Mouse (Mus musculus): ENCODE data around the gene D930048N14Rik. TPM values are rescaled to one million over a fixed set of nuclear protein-coding genes. Genes with fewer than 3 reads are reported as not detected.
A peak's percentile ranks its signal among the peaks of the same experiment; 100 is the strongest.
"Not testable (repeated sequence)": the region's sequence is repeated elsewhere in the genome, so short reads cannot be mapped to it uniquely, and the experiment has no call there.

Gene D930048N14Rik
- total RNA-seq, 2 experiments from 2014 or later, result 0.33 to 0.62 TPM

DNA sequence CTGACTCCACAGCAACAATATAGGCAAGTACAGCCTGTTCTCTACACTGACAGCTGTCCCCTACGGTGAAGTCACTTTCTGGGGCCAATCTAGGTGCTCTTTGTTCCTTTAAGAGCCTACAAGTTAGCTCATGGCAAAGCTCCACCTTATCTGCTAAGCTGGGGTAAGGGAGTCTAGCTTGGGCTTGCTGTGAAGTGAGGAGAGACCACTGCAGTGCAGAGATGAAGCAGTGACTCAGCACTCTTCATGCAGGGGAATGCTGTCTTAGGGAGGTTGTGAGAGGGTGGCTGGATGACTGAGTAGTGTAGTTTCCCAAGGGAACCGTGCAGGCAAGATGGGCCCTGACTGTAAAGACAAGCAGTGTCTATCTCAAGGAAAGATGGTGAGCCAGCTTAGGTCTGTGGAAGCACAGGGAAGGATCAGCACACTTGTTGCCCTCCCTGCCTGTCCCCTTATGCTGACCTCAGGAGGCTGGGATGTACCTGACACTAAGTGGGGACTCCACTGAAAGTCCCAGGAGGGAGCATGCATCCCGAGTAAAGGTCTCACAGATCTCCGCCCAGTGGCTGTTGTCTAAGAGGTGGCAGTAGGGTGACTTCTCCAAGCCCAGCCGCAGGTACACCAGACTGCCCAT is 25.4 kb upstream of the D930048N14Rik start:
- DNase-seq, result no peak
- intact Hi-C loops (cut with DNase I), result no loop called here

DNA sequence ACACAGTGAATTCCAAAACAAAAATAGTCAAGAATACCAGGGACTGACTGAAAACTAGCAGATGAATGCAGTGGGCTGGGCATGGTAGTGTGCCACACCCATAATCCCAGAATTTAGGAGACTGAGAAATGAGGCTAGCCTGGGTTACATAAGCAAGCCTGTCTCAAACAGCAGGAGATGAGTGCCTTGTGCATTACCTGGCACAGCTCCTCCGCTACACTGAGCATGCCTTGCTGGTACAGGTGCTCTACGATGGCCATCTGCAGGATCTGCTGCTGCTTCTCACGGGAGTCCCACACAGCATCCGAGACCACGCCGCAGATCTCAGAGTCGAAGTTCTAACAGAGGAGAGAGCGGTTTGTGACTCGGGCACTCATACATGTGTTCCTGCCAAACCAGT is 23.3 kb upstream of the D930048N14Rik start:
- no peak for DNase-seq
- intact Hi-C loops (cut with DNase I), result no loop called here

DNA sequence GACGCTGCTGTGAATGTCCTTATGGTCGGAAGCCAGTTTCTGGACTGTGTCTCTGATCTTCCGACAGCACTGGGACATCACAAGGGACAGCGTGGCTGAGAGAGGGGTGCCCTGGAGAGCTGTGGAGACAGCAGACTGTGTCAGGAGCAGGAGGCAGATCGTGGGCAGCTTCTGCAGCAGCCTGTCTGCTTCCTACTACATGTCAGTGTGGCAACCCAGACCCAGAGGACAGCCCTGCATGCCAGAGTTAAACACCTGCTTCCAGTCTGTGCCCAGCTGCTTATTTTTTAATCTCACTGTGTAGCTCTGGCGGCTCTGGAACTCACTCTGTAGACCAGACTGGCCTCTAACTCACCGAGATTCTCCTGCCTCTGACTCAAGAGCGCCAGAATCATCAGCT is 22.8 kb upstream of the D930048N14Rik start:
- intact Hi-C loops (cut with DNase I), result no loop called here
- no peak for DNase-seq

GRCm38 (mm10) chr11:51629651-51630314 is 21.0 kb upstream of the D930048N14Rik start:
- intact Hi-C loops (cut with DNase I), result no loop called here
- DNase-seq, result no peak

- DNase-seq, result no peak
- intact Hi-C loops (cut with DNase I), result no loop called here
Measured at GRCm38 (mm10) chr11:51632130-51632753, 18.5 kb upstream of the D930048N14Rik start.

DNA sequence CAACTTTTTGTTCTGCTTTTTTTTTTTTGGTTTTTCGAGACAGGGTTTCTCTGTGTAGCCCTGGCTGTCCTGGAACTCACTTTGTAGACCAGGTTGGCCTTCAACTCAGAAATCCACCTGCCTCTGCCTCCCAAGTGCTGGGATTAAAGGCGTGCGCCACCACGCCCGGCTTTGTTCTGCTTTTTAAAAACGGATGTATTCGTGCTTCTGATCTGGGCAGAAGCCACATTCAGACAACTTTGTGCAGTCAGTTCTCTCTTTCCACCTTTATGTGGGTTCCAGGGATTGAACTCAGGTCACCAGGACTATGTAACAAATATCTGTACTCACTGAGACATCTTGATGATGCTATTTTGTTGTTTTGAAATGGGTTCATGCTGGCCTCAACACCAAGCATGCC is 17.6 kb upstream of the D930048N14Rik start:
- intact Hi-C loops (cut with DNase I); DNase-seq: not testable (repeated sequence)

DNA sequence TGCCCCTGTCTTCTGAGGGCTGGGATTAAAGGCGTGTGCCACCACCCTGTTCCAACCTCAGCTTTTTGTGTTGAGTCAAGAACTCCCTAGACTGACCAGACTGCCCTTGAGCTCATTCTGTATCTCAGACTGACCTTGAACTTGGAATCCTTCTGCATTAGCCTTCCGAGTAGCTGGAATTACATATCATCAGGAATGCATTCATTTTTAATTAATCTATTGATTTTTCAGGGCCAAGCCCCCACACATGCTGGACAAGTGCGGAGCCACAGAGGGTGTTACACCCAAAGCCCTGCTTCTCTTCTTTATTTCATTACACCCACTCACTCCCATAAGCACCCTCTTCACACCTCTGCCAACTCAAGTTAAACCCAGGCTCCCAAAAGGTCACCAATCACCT is 17.0 kb upstream of the D930048N14Rik start:
- DNase-seq, result no peak
- intact Hi-C loops (cut with DNase I), result no loop called here

DNA sequence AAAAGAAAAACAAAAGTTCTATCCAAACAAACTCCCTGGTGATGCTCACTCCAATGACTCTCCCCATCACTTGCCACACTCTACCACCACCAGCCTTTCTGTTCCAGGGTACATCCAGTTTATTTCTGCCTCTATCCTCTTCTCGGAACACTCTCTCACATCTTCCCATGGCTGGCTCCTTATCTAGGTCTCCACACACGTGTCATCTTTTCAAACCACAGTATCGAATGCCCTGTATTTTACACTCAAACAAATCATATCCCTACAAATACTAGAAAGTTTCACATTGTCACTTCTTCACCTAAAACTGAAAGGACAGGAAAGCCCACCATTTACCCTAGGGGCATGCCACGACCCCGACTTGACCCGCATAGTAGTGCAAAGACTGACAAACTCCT is 15.6 kb upstream of the D930048N14Rik start:
- no peak for DNase-seq
- intact Hi-C loops (cut with DNase I), result loop anchor here (5.0 kb wide), 1 partner anchor 47 kb away; no protein-coding TSS in a partner anchor

GRCm38 (mm10) chr11:51635525-51636322 is 15.0 kb upstream of the D930048N14Rik start, which contains the start of gene Rmnd5b:
Gene Rmnd5b (minus strand): TSS chr11:51635896.
- peak; percentile 85 to 91 for DNase-seq
- intact Hi-C loops (cut with DNase I), result loop anchor here (5.0 kb wide), 1 partner anchor 47 kb away; no protein-coding TSS in a partner anchor

- peak in 1 of 2 experiments; percentile 51 for DNase-seq
- intact Hi-C loops (cut with DNase I), result loop anchor here (5.0 kb wide), 1 partner anchor 46 kb away; no protein-coding TSS in a partner anchor
Measured at GRCm38 (mm10) chr11:51636323-51636684, 14.4 kb upstream of the D930048N14Rik start.

DNA sequence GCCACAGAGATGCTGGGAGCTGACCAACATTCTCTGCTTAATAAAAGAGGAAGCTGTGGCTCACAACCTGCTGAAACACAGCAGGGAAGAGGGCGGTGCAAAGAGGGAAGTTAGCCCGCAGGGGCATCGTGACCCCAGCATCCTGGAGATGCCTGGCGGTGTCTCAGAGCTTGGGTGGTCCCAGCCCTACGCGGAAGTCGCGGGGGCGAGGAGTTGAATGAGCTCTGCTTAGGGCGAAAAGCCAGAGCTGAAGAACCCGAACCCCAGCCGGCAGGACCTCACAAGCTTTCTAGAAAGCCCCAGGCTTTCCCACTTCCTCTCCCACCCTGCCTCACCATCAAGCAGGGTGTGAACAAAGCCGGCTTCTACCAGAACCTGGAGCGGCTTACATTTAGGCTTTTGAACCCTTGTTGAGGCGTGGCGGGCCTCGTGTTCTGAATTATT is 12.8 kb upstream of the D930048N14Rik start:
- intact Hi-C loops (cut with DNase I), result loop anchor here (5.0 kb wide), 1 partner anchor 44 kb away; no protein-coding TSS in a partner anchor

DNA sequence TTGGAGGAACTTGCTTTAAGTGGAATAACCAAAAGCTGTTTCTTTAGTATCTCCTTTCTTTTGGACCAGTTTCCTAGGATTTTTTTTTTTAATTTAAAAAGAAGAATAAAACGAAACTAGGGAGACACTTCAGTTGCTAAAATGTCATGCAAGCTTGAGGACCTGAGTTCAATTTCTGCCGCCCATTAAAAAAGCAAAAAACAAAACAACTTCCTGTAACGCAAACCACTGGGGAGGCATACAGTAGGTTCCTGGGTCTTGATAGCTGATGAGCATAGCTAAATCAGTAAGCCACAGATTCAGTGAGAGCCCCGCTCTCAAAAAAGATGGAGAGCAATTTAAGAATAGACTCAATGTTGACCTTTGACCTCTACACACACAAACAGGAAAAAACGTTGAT is 12.3 kb upstream of the D930048N14Rik start:
- DNase-seq, result no peak
- intact Hi-C loops (cut with DNase I), result loop anchor here (5.0 kb wide), 1 partner anchor 44 kb away; no protein-coding TSS in a partner anchor

More for the DNA sequence above, 12.8 kb upstream of the D930048N14Rik start:
- DNase-seq, result peak in 1 of 2 experiments; percentile 52

DNA sequence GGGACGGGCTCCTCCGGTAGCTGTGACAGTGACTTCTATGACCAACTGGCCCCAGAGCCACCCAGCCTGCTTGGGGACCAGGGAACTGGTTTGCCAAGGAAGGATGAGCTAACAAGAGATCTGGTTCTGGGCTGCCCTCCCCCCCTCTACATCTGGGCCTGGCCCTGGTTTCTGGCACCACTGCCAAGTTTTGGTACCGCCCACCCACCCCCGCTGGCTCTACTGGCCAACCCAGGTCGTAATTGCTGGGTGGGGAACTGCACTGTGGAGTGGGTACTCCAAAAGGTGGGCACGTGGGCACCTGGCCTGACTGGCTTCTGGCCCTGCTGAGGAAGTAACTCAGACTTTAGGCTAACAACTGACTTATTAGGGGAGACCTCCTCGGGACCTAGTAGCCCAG is 10.0 kb upstream of the D930048N14Rik start:
- DNase-seq, result no peak
- intact Hi-C loops (cut with DNase I), result no loop called here

DNA sequence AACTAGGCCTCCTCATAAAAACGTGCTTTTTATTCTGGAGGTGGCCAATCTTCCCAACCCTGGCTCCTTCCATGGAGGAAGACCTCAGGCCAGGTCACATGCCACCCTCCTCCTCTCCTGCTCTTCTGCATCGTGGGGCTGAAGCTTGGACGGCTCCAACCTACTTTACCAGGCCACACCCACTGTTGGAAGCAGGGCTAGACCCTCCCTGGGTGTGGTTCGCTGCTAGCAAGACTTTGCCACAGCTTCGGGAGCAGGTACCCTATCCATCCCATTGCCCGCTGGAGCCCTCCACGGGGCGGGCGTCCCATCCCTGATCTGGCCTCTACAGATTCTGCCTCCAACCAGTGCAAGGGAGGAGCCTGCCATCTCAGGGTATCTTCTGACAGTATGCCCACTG is 7.6 kb upstream of the D930048N14Rik start:
- intact Hi-C loops (cut with DNase I), result no loop called here
- no peak for DNase-seq

DNA sequence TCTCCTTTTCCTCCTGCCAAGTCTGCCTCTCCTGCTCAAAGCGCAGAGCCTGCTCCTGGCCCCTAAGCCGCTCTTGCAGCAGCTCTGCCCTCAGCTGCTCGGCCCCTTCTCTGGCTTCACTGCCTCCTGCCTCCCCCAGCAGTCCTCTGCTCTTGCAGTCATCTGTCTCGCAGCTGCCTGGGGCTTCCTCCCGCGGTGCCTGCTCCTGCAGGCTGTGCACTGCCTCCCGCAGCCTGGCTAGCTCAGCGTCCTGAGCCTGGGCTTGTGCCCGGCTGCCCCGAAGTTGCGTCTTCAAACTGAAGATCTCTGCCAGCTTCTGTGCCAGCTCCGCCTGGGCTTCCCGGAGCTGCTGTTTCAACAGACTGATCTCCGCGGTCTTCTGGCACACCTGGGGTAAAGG is 7.0 kb upstream of the D930048N14Rik start:
- intact Hi-C loops (cut with DNase I), result no loop called here
- DNase-seq, result no peak

GRCm38 (mm10) chr11:51644217-51644616 is 6.5 kb upstream of the D930048N14Rik start:
- intact Hi-C loops (cut with DNase I), result no loop called here
- DNase-seq, result no peak

- intact Hi-C loops (cut with DNase I), result no loop called here
- DNase-seq, result no peak
Measured at GRCm38 (mm10) chr11:51645293-51645692, 5.5 kb upstream of the D930048N14Rik start.

- intact Hi-C loops (cut with DNase I), result no loop called here
- DNase-seq, result no peak
Measured at GRCm38 (mm10) chr11:51646245-51646644, 4.5 kb upstream of the D930048N14Rik start.

DNA sequence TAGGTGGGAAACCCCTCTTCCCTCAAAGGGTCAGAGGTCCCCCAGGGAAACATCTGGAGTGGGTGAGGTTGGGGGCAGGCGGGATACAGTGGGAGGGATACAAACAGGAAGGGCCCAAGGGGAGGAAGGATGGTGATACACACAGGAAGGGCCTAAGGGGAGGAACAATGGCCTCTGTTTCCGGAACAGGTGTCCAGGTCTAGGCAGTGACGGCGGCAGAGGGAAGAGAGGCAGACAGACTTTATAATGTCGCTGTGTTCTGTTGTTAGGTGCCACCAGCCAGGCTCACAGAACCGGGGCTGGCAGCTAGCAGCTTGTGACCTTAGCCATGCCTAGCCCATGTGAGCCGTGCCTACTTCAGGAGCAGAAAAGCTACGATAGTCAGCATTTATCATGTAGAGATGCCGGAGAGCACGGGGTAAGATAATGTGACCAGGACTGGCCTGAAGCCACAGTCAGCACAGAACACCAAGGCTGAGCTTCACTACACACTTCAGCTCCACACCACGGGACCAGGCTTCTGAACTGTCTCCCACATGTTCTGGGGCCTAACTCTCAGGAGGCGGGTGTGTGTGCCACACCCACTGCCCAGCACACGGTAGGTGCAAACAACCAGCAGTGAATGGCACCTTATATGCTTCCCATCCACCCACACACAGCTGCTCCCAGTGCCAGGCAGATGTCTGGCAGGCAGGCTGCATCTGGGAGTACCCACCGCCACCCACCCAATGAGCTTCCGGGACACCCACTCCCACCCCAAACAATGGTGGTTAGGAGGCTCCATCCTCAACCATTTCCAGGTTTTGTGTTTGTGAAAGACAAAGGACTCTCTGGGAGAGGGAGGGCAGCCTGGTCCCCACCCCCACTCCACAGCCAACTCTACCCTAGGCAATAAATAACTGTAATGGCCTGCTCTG is 3.7 kb upstream of the D930048N14Rik start:
- intact Hi-C loops (cut with DNase I), result no loop called here
- DNase-seq, result peak in 1 of 2 experiments; percentile 50

All from heart, postnatal 36 days (tissue).